Mouse (Mus musculus) right cerebral cortex, postnatal 10 days (tissue): ENCODE measurements around the gene R3hdm4.
"Not testable (repeated sequence)": the region's sequence is repeated elsewhere in the genome, so short reads cannot be mapped to it uniquely, and the experiment has no call there.

Source experiments
- DNase-seq, 2 experiments: peaks; one replicate each; pipeline ENCODE4 v3.0.0; 2021; ENCODE audit warnings: low spot score in 2 of 2

Gene R3hdm4

GRCm38 (mm10) chr10:79906712-79907111 is 14.3 kb downstream of the R3hdm4 start:
- DNase-seq = no peak

DNA sequence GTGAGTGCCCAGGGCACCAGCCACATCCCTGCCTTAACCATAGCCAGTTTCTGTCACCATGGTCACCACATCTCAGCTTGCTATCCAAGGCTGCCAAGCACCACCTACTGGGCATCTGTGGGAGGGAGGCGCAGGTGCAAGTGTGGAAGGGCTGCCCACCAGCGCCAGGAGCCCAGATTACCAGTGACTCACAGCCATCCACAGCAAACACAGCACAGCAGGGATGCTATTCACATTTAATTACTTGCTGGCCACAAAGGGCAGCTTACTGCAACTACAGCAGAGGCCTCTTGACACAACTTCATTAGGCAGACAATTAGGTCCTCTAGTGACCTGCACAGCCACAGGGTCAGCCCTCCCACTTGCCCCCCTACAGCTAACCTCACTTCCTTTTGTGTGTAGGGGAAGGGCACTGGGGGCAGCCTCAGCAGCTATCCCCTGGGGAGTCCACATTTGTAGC is 20.0 kb downstream of the R3hdm4 start:
- DNase-seq = peak in 1 of 2 experiments; percentile 77

- no peak for DNase-seq
Measured at GRCm38 (mm10) chr10:79897316-79898245, 23.4 kb downstream of the R3hdm4 start.

DNA sequence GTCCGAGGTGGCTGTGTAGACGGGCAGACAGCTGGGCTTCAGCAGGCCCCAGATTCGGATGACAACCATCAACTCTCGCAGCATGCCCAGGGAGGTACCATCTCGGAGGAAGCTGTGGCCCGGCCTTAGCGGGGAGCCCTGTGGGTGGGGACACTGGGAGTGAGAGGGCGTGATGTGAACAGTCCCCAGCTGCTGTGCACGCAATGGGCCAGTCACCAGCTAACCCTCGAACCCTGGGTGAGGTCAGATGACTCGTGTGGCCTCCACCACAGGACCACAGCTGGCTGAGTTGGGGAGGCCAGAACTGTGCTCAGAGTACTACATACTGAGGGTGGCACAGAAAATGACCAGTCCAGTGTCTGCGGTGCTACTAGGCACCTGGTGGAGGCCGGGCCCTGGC is 24.2 kb downstream of the R3hdm4 start:
- DNase-seq = no peak

- no peak for DNase-seq
Measured at GRCm38 (mm10) chr10:79896306-79896705, 24.7 kb downstream of the R3hdm4 start.

- DNase-seq = peak in 1 of 2 experiments; percentile 81
Measured at GRCm38 (mm10) chr10:79892451-79893118, 28.4 kb downstream of the R3hdm4 start.

- no peak for DNase-seq
Measured at GRCm38 (mm10) chr10:79890670-79891069, 30.3 kb downstream of the R3hdm4 start, which contains the start of gene Cfd. TSS of gene Cfd (plus strand) at chr10:79890853.

- no peak for DNase-seq
Measured at GRCm38 (mm10) chr10:79889386-79889785, 31.6 kb downstream of the R3hdm4 start.

DNA sequence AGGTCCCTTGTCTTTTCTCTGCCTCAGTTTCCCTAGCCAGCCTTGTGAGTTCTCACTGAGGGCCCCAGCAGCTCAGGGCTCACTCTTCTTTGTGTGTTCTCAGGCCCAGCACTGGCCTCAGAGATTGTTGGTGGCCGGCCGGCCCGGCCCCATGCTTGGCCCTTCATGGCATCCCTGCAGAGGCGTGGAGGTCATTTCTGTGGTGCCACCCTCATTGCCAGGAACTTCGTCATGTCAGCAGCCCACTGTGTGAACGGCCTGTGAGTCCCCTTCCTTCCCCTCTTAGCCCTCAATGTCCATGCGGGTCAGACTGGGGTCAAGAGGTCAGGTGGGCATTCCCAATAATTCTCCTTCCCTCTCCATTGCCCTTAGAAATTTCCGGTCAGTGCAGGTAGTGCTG is 34.4 kb downstream of the R3hdm4 start:
- DNase-seq = no peak

DNA sequence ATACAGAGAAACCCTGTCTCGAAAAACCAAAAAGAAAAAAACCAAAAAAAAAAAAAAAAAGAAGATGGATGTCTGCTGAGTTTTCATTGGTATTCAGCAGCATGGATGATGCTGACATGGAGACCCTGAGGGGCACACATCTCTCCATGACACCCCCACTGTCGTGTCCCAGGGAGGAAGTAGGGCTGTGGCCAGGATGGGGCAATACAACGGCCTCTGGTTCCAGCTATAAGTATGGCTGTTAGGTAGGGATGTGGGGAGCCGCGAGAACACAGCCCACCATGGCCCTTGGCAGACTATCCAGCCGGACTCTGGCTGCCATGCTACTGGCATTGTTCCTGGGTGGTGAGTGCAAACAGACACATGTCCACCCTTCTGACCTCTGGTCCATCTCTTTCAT is 35.0 kb downstream of the R3hdm4 start, which contains the start of gene Elane:
Gene Elane (plus strand): TSS at position 194 of the 400 bp plus-strand sequence.
- no peak for DNase-seq

DNA sequence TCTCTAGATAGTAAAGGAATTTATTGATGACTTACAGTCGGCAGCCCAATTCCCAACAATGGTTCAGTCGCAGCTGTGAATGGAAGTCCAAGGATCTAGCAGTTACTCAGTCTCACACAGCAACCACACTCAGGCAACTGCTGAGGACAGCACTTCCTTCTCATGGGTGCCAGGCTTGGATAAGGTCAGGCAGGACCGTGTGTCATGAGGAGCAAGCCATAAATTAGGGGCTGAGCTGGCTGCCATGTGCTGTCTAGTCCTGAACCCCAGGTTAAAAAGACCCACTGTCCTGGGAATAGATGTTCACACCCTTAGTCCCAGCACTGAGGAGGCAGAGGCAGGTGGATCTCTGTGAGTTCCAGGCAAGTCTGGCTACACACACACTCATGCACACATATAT is 36.1 kb downstream of the R3hdm4 start:
- not testable (repeated sequence) for DNase-seq

DNA sequence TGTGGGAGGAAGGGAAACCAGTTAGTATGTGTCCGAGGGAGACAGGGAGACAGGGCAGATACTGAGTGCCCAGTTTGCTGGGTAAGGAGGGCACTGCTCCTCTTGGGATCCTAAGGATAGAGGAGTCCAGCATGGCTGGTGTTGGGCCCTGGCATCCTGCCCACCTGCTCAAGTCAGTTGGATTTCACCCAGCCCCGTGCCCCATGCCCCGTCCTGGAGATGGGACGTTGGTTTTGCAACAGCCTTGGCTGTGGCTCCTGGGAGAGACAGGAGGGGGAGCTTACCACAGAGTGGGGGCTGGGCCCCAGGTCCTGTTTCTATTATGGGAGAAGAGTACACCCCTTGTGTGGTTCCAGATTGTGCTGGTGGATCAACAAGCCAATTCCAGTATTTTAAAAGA is 36.6 kb downstream of the R3hdm4 start:
- no peak for DNase-seq

DNA sequence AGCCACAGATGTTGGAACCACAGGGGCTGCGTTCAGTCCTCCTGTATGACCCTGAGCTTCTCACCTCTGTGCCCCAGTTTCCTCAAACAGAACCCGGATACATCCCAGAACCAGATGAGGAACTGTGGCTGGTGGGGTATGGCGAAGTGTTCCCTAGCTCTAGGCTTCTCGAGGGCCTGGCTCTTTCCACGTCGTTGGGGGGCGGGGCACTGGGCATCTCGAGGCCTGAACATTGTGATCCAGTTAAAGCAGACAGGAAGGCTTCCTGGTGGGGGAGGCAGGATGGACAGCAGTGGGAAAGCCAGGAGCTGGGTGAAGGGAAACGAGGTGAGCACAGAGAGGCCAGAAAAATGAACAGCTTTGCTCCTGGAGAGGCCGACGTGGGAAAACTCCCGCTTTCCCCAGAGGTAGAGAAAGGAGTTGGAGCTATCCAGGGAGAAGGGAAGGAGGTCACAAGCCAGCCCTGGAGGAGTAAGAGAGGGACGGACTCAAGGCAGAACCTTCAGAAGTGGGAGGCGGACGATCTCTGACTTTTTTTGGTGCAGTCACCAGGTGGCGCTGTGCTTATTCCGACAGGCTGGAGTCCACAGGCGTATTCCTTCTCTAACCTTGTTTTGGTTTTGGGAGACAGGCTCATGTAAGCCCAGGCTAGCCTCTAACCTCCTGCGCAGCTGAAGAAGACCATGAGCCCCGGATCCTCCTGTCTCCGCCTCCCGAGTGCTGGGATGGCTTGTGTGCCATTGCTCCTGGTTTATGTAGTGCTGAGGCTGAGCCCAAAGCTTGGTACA is 37.5 kb downstream of the R3hdm4 start:
- DNase-seq = peak in 1 of 2 experiments; percentile 82

DNA sequence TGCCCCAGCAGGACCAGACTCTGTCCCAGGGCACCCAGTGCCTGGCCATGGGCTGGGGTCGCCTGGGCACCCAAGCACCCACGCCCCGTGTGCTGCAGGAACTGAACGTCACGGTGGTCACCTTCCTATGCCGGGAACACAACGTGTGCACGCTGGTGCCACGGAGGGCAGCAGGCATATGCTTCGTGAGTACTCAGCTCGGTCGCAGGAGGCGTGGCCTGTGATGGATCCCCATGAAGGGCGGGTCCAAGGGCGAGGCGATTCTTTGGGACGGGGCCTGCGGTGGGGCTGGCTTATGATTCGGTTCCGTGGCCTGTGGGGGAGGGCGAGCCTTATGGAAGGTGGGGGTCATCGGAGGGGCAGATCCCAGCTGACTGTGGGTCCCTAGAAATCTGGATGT is 39.0 kb downstream of the R3hdm4 start:
- DNase-seq = no peak

GRCm38 (mm10) chr10:79880721-79881120 is 40.3 kb downstream of the R3hdm4 start:
- DNase-seq = peak in 1 of 2 experiments; percentile 42

- DNase-seq = no peak
Measured at GRCm38 (mm10) chr10:79879527-79879926, 41.5 kb downstream of the R3hdm4 start.

DNA sequence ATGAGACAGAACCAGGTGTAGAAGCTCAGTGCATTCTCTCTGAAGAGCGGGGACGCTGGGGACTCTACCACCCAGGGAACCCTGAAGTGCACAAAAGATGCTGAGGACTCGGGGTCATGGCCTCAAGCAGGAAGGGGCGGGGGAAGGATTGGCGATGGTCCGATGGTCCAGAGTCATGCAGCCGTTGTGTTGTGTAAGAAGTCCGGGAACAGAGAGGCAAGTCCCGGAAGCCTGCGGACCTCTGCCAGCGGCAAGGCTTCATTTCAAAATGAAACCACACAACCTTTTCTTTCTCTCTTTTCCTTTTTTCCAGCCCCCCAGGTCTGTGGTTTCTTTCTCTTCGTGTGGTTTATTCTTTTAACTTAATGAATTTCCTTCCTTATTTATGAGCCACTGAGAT is 43.3 kb downstream of the R3hdm4 start:
- no peak for DNase-seq

DNA sequence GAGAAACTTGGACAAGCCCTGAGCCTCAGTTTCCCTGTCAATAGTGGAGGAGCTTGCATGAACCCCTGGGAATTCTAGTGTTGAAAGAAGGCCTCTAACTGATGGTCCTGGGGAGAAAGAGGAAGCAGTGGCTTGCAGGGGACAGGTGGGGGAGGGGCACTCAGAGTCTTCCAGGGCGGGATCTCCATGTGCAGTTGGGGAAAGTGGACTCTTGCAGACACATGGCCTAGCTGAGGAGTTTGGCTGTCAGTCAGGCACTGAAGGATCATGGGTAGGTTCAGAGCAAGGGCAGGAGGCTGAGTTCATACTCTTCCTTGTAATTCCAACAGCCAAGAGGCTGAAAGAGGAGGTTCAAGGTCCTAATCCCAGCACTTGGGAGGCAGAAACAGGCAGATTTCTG is 43.8 kb downstream of the R3hdm4 start:
- DNase-seq = peak in 1 of 2 experiments; percentile 36

GRCm38 (mm10) chr10:79874290-79874862 is 46.6 kb downstream of the R3hdm4 start, which contains the start of the genes Prtn3 and Plppr3:
TSS of gene Prtn3 (plus strand) at chr10:79874476.
TSS of gene Plppr3 (minus strand) at chr10:79874634.
- peak; percentile 76 for DNase-seq

- no peak for DNase-seq
Measured at GRCm38 (mm10) chr10:79873715-79874289, 47.2 kb downstream of the R3hdm4 start.

DNA sequence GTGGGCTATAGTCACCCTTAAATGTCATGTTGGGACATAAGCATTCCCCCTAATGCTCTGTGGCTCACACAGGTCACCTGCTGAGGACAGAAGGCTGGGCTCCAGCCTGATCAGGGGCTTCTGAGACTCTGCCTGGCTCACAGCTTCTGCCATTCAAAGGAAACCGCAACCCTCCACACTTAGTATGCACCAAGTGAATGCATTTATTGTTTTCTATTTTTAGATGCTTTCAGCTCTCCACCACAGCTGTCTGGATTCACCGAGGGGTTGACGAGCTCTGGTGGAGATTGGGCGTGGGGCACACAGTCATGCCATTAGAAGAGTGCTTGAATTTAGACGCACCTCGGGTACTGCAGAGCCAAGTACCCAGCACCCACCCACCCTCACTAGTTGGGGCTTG is 47.7 kb downstream of the R3hdm4 start:
- peak in 1 of 2 experiments; percentile 44 for DNase-seq
